Mouse (Mus musculus) MEL (cell line): ENCODE results near the gene Tm4sf19. TPM values are rescaled to one million over a fixed set of nuclear protein-coding genes. Genes with fewer than 3 reads are reported as not detected.

Source experiments
- DNase-seq: peaks from one replicate; pipeline ENCODE4 v3.0.0; 2011; ENCODE audit warnings: low read depth, low spot score
- H3K27ac ChIP-seq: 2 replicates; pipeline ENCODE4 v1.5.1; 2012; ENCODE audit warnings: low read depth, mild to moderate bottlenecking, control low read depth, low read length, moderate library complexity; ENCODE audit not compliant: control insufficient read depth
- H3K27me3 ChIP-seq, 2 experiments: fragments of 150-350 bp in 1 of 2; sonication (generic) in 1 of 2; 2 replicates each; pipeline ENCODE4 v1.6.1; 2012; ENCODE audit warnings: low read length in 2 of 2, mild to moderate bottlenecking in 2 of 2, improper control_type of control experiment in 1 of 2, moderate library complexity in 1 of 2; ENCODE audit not compliant: insufficient read depth in 2 of 2, control insufficient read depth in 1 of 2
- H3K36me3 ChIP-seq, 2 experiments: 2 replicates each; pipeline ENCODE4 v1.6.1; 2012 to 2014; ENCODE audit warnings: low read length in 2 of 2, improper control_type of control experiment in 1 of 2, inconsistent platforms in 1 of 2, mild to moderate bottlenecking in 1 of 2; ENCODE audit not compliant: insufficient read depth in 2 of 2, control insufficient read depth in 1 of 2
- H3K4me1 ChIP-seq, 2 experiments: fragments of 150-350 bp in 1 of 2; sonication (generic) in 1 of 2; 2 replicates each; pipeline ENCODE4 v1.6.1; 2012; ENCODE audit warnings: low read length in 2 of 2, improper control_type of control experiment in 1 of 2, mild to moderate bottlenecking in 1 of 2; ENCODE audit not compliant: insufficient read depth in 2 of 2, control insufficient read depth in 1 of 2
- H3K4me3 ChIP-seq, 2 experiments: fragments of 150-350 bp in 1 of 2; sonication (generic) in 1 of 2; 2 replicates each; pipeline ENCODE4 v1.5.1; 2012; ENCODE audit warnings: low read depth in 2 of 2, low read length in 2 of 2, mild to moderate bottlenecking in 2 of 2, moderate library complexity in 2 of 2, control low read depth in 1 of 2, improper control_type of control experiment in 1 of 2; ENCODE audit not compliant: control insufficient read depth in 1 of 2, insufficient read depth in 1 of 2
- H3K79me2 ChIP-seq: 2 replicates; pipeline ENCODE4 v1.6.1; 2012; ENCODE audit warnings: mild to moderate bottlenecking, low read length, moderate library complexity; ENCODE audit not compliant: control insufficient read depth, poor library complexity, insufficient read depth
- H3K9ac ChIP-seq: 2 replicates; pipeline ENCODE4 v1.6.1; 2012; ENCODE audit warnings: low read depth, mild to moderate bottlenecking, control low read depth, low read length, moderate library complexity; ENCODE audit not compliant: control insufficient read depth, poor library complexity, severe bottlenecking
- H3K9me3 ChIP-seq: fragments of 150-350 bp; sonication (generic); replicated peaks from 2 replicates; pipeline ENCODE4 v1.6.1; 2012; ENCODE audit warnings: mild to moderate bottlenecking, low read length, improper control_type of control experiment, moderate library complexity; ENCODE audit not compliant: insufficient read depth
- BHLHE40 ChIP-seq: IDR thresholded peaks from 2 replicates; pipeline ENCODE4 v1.6.1; 2012; ENCODE audit warnings: low read depth, mild to moderate bottlenecking, inconsistent platforms, low read length, improper control_type of control experiment, borderline replicate concordance
- CTCF ChIP-seq, 3 experiments: IDR thresholded peaks in 2 of 3; conservative IDR thresholded peaks in 1 of 3; 2 replicates each; pipeline ENCODE4 v1.5.1; 2011 to 2012; ENCODE audit warnings: low read length in 3 of 3, low read depth in 2 of 3, mild to moderate bottlenecking in 2 of 3, improper control_type of control experiment in 1 of 3, inconsistent platforms in 1 of 3, mixed read lengths in 1 of 3, moderate library complexity in 1 of 3; ENCODE audit not compliant: control insufficient read depth in 1 of 3, insufficient read depth in 1 of 3, poor library complexity in 1 of 3, severe bottlenecking in 1 of 3
- ELF1 ChIP-seq: IDR thresholded peaks from 2 replicates; pipeline ENCODE4 v1.6.1; 2014; ENCODE audit warnings: low read depth, mild to moderate bottlenecking, inconsistent platforms, low read length, improper control_type of control experiment, moderate library complexity
- EP300 ChIP-seq, 2 experiments: IDR thresholded peaks; 2 replicates each; pipeline ENCODE4 v1.6.1; 2011; ENCODE audit warnings: improper control_type of control experiment in 2 of 2, low read length in 2 of 2, low read depth in 1 of 2, mild to moderate bottlenecking in 1 of 2
- GABPA ChIP-seq: IDR thresholded peaks from 2 replicates; pipeline ENCODE4 v1.6.1; 2012; ENCODE audit warnings: low read depth, mild to moderate bottlenecking, inconsistent platforms, low read length, improper control_type of control experiment, moderate library complexity
- JUND ChIP-seq: IDR thresholded peaks from 2 replicates; pipeline ENCODE4 v1.6.1; 2011; ENCODE audit warnings: low read depth, mild to moderate bottlenecking, improper control_type of control experiment, low read length
- KAT2A ChIP-seq: conservative IDR thresholded peaks from 2 replicates; pipeline ENCODE4 v1.6.1; 2012; ENCODE audit warnings: low read depth, low read length, improper control_type of control experiment, inconsistent platforms
- MAFK ChIP-seq: IDR thresholded peaks from 2 replicates; pipeline ENCODE4 v1.6.1; 2011; ENCODE audit warnings: low read depth, mild to moderate bottlenecking, low read length, improper control_type of control experiment, borderline replicate concordance
- MAX ChIP-seq: IDR thresholded peaks from 2 replicates; pipeline ENCODE4 v1.6.1; 2011; ENCODE audit warnings: low read length, improper control_type of control experiment
- MXI1 ChIP-seq: IDR thresholded peaks from 2 replicates; pipeline ENCODE4 v1.6.1; 2011; ENCODE audit warnings: mild to moderate bottlenecking, low read depth, low read length, improper control_type of control experiment
- MYB ChIP-seq: IDR thresholded peaks from 2 replicates; pipeline ENCODE4 v1.6.1; 2011; ENCODE audit warnings: mild to moderate bottlenecking, low read depth, low read length, improper control_type of control experiment
- MYC ChIP-seq: IDR thresholded peaks from 2 replicates; pipeline ENCODE4 v1.6.1; 2011; ENCODE audit warnings: low read depth, mild to moderate bottlenecking, low read length, improper control_type of control experiment, moderate library complexity
- NELFE ChIP-seq: IDR thresholded peaks from 2 replicates; pipeline ENCODE4 v1.6.1; 2011; ENCODE audit warnings: low read depth, low read length, improper control_type of control experiment
- NRF1 ChIP-seq: IDR thresholded peaks from 2 replicates; pipeline ENCODE4 v1.6.1; 2014; ENCODE audit warnings: low read depth, mild to moderate bottlenecking, inconsistent platforms, low read length, improper control_type of control experiment, moderate library complexity; ENCODE audit not compliant: poor library complexity, insufficient read depth, severe bottlenecking
- POLR2A ChIP-seq, 2 experiments: IDR thresholded peaks; 2 replicates each; pipeline ENCODE4 v1.6.1; 2011 to 2012; ENCODE audit warnings: low read length in 2 of 2, mild to moderate bottlenecking in 2 of 2, control low read depth in 1 of 2, improper control_type of control experiment in 1 of 2, low read depth in 1 of 2, moderate library complexity in 1 of 2; ENCODE audit not compliant: control insufficient read depth in 1 of 2, insufficient read depth in 1 of 2, poor library complexity in 1 of 2
- POLR2AphosphoS2 ChIP-seq: IDR thresholded peaks from 2 replicates; pipeline ENCODE4 v1.6.1; 2011; ENCODE audit warnings: low read length, improper control_type of control experiment
- POLR2AphosphoS5 ChIP-seq: IDR thresholded peaks from 2 replicates; pipeline ENCODE4 v1.6.1; 2012; ENCODE audit warnings: low read depth, borderline replicate concordance, mild to moderate bottlenecking, inconsistent platforms, low read length, moderate library complexity, mixed read lengths
- SMC3 ChIP-seq: IDR thresholded peaks from 2 replicates; pipeline ENCODE4 v1.6.1; 2011; ENCODE audit warnings: low read depth, low read length, improper control_type of control experiment
- TCF12 ChIP-seq: IDR thresholded peaks from 2 replicates; pipeline ENCODE4 v1.6.1; 2014; ENCODE audit warnings: low read depth, mild to moderate bottlenecking, inconsistent platforms, low read length, improper control_type of control experiment, moderate library complexity
- USF1 ChIP-seq: IDR thresholded peaks from 2 replicates; pipeline ENCODE4 v1.6.1; 2014; ENCODE audit warnings: low read depth, mild to moderate bottlenecking, inconsistent platforms, low read length, improper control_type of control experiment, moderate library complexity
- ZC3H11A ChIP-seq: IDR thresholded peaks from 2 replicates; pipeline ENCODE4 v1.6.1; 2012; ENCODE audit warnings: low read depth, mild to moderate bottlenecking, inconsistent platforms, low read length, improper control_type of control experiment
- ZKSCAN1 ChIP-seq: IDR thresholded peaks from 2 replicates; pipeline ENCODE4 v1.6.1; 2012; ENCODE audit warnings: low read depth, mild to moderate bottlenecking, inconsistent platforms, low read length, improper control_type of control experiment, moderate library complexity
- ZMIZ1 ChIP-seq: IDR thresholded peaks from 2 replicates; pipeline ENCODE4 v1.6.1; 2012; ENCODE audit warnings: low read depth, mild to moderate bottlenecking, inconsistent platforms, low read length, improper control_type of control experiment, moderate library complexity
- ZNF384 ChIP-seq: IDR thresholded peaks from 2 replicates; pipeline ENCODE4 v1.6.1; 2012; ENCODE audit warnings: low read depth, mild to moderate bottlenecking, inconsistent platforms, low read length, improper control_type of control experiment
- polyA plus RNA-seq, 2 experiments: library from polyadenylated mRNA; stranded (reverse) in 1 of 2; unstranded in 1 of 2; fragments of >175 nt in 1 of 2; fragments of >200 nt in 1 of 2; gene quantifications; 2 replicates each; pipeline versions ENCODE4 v1.2.1 to v1.2.4; 2012; ENCODE audit warnings: low replicate concordance in 2 of 2, low read depth in 1 of 2; ENCODE audit not compliant: insufficient read length in 2 of 2, insufficient read depth in 1 of 2, missing spikeins in 1 of 2
- total RNA-seq: library from RNA; depleted of rRNA; stranded (reverse); fragments of 300-350 nt; gene quantifications from 2 replicates; pipeline ENCODE4 v1.2.3, GENCODE M21; 2012

Gene Tm4sf19
- total and polyA plus RNA-seq, 3 experiments: 0.06 TPM; not detected in 2

GRCm38 (mm10) chr16:32419517-32420483, 19.5 kb downstream of the Tm4sf19 start, which contains the start of gene Tctex1d2 (continued):
- TF ChIP-seq BHLHE40: peak; percentile 94
- peak; percentile 100 for TF ChIP-seq NRF1

GRCm38 (mm10) chr16:32427506-32427905, 27.2 kb downstream of the Tm4sf19 start:
- no peak overlapping the region for H3K27ac ChIP-seq
- TF ChIP-seq MAX (no peak), POLR2AphosphoS5 (no peak), NRF1 (no peak)
- TF ChIP-seq, all 39 proteins: peak for 0
- Histone ChIP-seq H3K4me1 (peaks cover 5 to 11% of the 10 kb centered on the region in 2 experiments; a peak in 3 of 4 replicates), H3K4me3 (no peak overlapping the region), H3K27me3 (no peaks in the 10 kb centered on the region), H3K36me3 (peaks cover 0 to 15% of the 10 kb centered on the region in 2 experiments; a peak in 2 of 4 replicates), H3K79me2 (peaks cover 16% of the 10 kb centered on the region), H3K9me3 (no peaks in the 10 kb centered on the region), H3K9ac (no peak overlapping the region)
- DNase-seq: no peak

GRCm38 (mm10) chr16:32430474-32431046, 30.3 kb downstream of the Tm4sf19 start, which contains the start of gene Pcyt1a:
TSS of gene Pcyt1a (plus strand) at chr16:32430921.
- DNase-seq: peak; percentile 97
- H3K9me3 ChIP-seq: no peaks in the 10 kb centered on the region
- peaks cover 18% of the 10 kb centered on the region for H3K79me2 ChIP-seq
- peak within 1 kb of the TSS; percentile 91 for H3K9ac ChIP-seq
- no peaks in the 10 kb centered on the region for H3K27me3 ChIP-seq
- peak within 1 kb of the TSS; percentile 85 for H3K27ac ChIP-seq
- peak within 1 kb of the TSS; percentile 75 to 82 for H3K4me3 ChIP-seq
- H3K4me1 ChIP-seq: peaks cover 12 to 16% of the 10 kb centered on the region in 2 experiments
- peaks cover 0 to 27% of the 10 kb centered on the region in 2 experiments; a peak in 2 of 4 replicates for H3K36me3 ChIP-seq
- TF ChIP-seq BHLHE40: peak; percentile 13; the same call in 1 of the 2 replicates
- TF ChIP-seq GABPA: no peak
- TF ChIP-seq ZC3H11A: no peak
- no peak for TF ChIP-seq JUND
- TF ChIP-seq ZMIZ1: peak; percentile 65; the same call in 1 of the 2 replicates
- no peak; the same call in 1 of the 2 replicates for TF ChIP-seq KAT2A
- peak; percentile 82 for TF ChIP-seq NELFE
- peak; percentile 40; the same call in 1 of the 2 replicates for TF ChIP-seq NRF1
- TF ChIP-seq SMC3: no peak
- TF ChIP-seq MYC: no peak
- TF ChIP-seq MXI1: peak; percentile 97
- TF ChIP-seq EP300 (IDR thresholded peaks at IDR 0.05; ENCODE audit: low read depth in 1 of 2, low read length in 2 of 2): peak in 1 of 2 experiments; percentile 46; a peak in 2 of 4 replicates
- TF ChIP-seq POLR2A (IDR thresholded peaks at IDR 0.05; ENCODE audit: control insufficient read depth in 1 of 2, insufficient read depth in 1 of 2, low read depth in 1 of 2, low read length in 2 of 2, poor library complexity in 1 of 2): peak; percentile 68 to 85
- TF ChIP-seq MYB: no peak
- peak; percentile 60; the same call in 1 of the 2 replicates for TF ChIP-seq POLR2AphosphoS2
- no peak for TF ChIP-seq POLR2AphosphoS5
- TF ChIP-seq USF1: peak; percentile 72
- TF ChIP-seq ELF1: peak; percentile 94
- TF ChIP-seq MAFK: no peak
- no peak for TF ChIP-seq ZNF384
- TF ChIP-seq TCF12: peak; percentile 84
- TF ChIP-seq ZKSCAN1: 0 out of 2 replicates have a peak, but pooled peaks have one; percentile 7
- peak in 2 of 3 experiments; percentile 9 to 38; a peak in 2 of 6 replicates for TF ChIP-seq CTCF (IDR thresholded peaks at IDR 0.05 in 2 of 3, conservative IDR thresholded peaks at IDR 0.05 in 1 of 3; ENCODE audit: control insufficient read depth in 1 of 3, insufficient read depth in 1 of 3, low read depth in 2 of 3, low read length in 3 of 3, poor library complexity in 1 of 3, severe bottlenecking in 1 of 3)
